Mouse (Mus musculus): ENCODE data around the gene Bok.

DNA sequence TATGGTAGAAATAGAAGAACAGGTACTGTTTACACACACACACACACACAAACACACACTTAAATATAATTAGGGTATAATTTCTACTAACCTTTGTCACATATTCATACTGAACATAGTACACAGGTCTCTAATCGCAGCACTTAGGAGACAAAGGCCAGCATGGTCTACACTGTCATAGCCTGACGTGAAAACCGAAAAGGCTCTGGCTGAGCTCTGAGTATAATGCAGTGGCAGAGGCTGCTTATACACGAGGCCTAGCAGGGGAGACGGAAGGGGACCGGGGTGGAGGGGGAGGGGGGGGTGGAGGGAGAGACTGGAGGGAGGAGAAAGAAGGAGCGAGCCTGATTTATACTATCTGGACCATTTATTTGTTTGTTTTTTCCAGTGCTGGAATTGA is 36.1 kb downstream of the Bok start:
- TF ChIP-seq CTCF (IDR thresholded peaks at IDR 0.05; ENCODE audit: control insufficient read depth, insufficient read depth, low read length): no peak
- no peak for TF ChIP-seq POLR2A (IDR thresholded peaks at IDR 0.05; ENCODE audit: borderline replicate concordance, control insufficient read depth, low read depth, low read length)

All from bone marrow, adult 2 months (tissue).